Mouse (Mus musculus): ENCODE measurements around the gene Hoxc8.

Gene Hoxc8

DNA sequence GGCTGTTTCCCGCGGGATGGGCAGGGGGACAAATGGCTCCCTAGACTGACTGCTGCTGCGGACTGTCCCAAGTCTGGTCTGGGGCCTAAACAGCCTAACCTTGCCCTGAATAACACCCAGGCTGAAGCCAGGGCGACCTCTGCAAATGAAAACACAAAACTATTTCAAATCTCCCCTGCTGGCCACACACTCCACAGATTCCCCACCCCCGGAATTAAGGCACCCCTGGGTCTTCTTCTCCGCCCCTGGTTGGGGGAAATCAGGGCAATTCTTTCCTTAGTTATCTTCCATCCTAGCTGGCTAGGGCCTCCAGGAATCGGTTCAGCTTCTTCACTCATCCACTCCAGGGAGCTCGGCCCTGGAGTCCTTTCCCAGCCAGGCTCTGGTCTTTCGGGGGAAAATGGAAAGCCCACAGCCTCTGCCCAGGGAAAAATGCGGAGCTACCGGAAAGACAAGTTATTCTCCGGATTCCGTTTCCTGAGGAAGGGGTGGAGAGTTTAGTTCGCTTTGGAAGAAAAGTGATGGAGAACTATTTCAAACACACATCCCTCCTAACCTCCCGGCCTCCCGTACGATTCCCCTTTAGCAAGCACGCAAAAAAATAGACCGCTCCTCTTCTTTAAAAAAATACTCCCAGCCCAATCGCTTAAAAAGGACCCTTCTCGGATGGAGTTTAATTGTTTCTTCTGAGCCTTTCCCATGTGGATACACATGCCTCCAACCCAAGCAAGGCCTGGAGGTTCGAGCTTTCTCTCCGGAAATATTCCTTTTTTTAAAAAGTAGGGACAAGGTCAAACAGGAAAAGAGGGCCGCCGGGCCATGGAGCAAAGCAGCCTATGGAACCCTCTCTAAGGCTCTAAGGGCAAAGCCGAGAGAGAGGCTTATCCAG lies 25.2 kb upstream of the Hoxc8 start:
- DNase-seq (ENCODE audit: low read depth) = no peak

- no peak for DNase-seq (ENCODE audit: low read depth)
These were observed 24.3 kb upstream of the Hoxc8 start for GRCm38 (mm10) chr15:102965892-102966775.

DNA sequence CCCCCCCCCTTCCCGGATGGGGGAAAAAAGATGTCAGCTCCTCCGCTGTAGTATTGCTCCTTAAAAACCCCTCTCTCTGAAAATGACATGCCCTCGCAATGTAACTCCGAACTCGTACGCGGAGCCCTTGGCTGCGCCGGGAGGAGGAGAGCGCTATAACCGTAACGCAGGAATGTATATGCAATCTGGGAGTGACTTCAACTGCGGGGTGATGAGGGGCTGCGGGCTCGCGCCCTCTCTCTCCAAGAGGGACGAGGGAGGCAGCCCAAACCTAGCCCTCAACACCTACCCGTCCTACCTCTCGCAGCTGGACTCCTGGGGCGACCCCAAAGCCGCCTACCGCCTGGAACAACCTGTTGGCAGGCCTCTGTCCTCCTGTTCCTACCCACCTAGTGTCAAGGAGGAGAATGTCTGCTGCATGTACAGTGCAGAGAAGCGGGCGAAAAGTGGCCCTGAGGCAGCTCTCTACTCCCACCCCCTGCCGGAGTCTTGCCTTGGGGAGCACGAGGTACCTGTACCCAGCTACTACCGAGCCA lies 23.6 kb upstream of the Hoxc8 start, which contains the start of gene Hoxc10:
Gene Hoxc10, plus strand, starts transcription at position 21 of the 536 bp plus-strand sequence.
- DNase-seq (ENCODE audit: low read depth) = no peak

DNA sequence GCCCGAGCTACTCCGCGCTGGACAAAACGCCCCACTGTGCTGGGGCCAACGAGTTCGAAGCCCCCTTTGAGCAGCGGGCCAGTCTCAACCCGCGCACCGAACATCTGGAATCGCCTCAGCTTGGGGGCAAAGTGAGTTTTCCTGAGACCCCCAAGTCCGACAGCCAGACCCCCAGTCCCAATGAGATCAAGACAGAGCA lies 23.2 kb upstream of the Hoxc8 start, which contains the start of gene Hoxc5:
Gene Hoxc5, plus strand, starts transcription at position 132 of the 199 bp plus-strand sequence.
- DNase-seq (ENCODE audit: low read depth) = no peak

DNA sequence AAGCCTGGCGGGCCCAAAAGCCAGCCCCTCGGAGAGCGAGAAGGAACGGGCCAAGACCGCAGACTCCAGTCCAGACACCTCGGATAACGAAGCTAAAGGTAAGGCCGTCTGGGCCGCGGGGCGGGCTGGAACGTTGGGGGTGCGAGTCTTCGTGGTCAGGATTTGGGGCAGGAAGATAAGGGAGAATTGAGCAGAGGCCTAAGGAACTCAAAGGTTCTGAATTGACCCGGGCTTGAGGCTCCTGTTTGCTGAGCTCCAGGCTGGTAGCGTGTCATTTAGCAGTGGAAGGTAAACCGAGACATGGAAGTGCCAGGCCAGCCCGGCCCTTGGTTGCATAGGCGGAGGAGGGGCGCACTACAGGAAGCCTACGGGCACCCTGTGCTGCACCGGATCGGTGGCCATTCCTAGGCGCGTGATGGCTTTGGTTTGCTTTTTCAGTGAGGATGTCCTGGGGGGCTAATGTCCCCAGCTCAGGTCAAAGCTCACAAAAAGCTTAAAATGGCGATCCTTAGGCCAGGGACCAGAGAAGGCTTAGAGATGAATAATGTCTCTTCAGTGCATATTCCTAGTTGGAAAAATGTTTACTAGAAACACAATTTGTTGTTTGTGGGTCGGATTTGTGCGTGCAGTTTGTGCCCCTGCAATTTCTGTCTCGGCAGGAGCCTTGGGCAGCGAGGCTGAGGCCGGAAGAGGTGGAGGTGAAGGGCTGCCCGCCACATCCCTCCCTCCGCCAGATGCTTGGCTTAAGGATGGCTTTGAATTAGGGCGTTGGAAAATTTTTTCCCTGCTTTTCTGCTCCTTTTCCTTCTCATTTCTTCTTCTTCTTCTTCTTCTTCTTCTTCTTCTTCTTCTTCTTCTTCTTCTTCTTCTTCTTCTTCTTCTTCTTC lies 22.7 kb upstream of the Hoxc8 start:
- no peak for DNase-seq (ENCODE audit: low read depth)

- DNase-seq (ENCODE audit: low read depth) = no peak
These were observed 21.1 kb upstream of the Hoxc8 start for GRCm38 (mm10) chr15:102969296-102969695.

DNA sequence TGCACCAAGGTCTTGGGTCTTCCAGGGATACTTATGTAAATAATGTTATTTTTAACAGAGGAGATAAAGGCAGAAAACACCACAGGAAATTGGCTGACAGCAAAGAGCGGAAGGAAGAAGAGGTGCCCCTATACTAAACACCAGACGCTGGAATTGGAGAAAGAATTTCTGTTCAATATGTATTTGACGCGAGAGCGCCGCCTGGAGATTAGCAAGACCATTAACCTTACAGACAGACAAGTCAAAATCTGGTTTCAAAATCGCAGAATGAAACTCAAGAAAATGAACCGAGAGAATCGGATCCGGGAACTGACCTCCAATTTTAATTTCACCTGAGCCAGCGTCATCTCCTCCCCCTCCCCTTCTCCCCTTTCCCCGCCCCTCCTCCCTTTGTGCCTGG lies 19.7 kb upstream of the Hoxc8 start:
- no peak for DNase-seq (ENCODE audit: low read depth)

DNA sequence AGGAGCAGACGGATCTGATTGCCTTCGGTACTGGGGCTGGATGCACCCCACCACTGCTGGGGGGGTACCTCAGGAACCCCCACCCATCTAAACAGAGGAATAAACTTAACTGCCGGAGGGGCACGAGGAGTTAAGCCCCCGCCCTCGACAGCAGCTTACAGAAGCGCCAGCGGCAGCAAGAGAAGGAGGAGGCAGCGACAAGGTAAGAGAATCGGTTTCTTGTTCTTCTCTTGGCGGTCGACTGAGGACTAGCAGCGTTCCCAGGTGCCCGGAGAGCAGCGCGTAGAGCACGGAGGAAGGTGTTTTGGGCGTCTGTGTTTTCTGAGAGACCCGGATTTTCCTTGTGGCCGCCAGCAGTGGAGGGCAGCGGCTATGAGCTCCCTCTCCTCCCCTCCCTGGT lies 18.2 kb upstream of the Hoxc8 start:
- no peak for DNase-seq (ENCODE audit: low read depth)

- no peak for DNase-seq (ENCODE audit: low read depth)
These were observed 17.7 kb upstream of the Hoxc8 start for GRCm38 (mm10) chr15:102972753-102973152.

GRCm38 (mm10) chr15:102975034-102975433 lies 15.4 kb upstream of the Hoxc8 start:
- DNase-seq (ENCODE audit: low read depth) = no peak

DNA sequence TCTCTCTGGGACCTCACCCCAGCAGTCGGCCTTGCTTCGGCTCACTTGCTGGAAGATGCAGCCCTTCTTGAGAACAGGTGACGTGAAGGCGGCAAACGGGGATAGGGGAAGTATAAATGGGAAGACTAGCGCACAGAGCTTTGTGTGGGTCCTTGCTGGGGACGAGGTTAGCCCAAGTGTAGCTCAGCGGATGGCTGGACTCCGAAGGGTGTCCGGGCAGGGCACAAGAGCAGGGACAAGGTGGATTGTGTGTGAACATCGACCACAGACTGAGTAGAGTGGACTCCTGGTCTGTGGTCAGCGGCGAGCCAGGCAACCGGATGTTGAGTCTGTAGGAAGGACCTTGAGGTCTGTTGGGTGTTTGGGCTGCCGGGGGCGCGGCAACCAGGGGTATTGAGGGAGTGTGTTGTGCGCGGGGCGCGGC lies 14.7 kb upstream of the Hoxc8 start:
- no peak for DNase-seq (ENCODE audit: low read depth)

GRCm38 (mm10) chr15:102976171-102976570 lies 14.2 kb upstream of the Hoxc8 start, which contains the start of gene Hoxc9:
Hoxc9 (plus strand) TSS chr15:102976439.
- no peak for DNase-seq (ENCODE audit: low read depth)

DNA sequence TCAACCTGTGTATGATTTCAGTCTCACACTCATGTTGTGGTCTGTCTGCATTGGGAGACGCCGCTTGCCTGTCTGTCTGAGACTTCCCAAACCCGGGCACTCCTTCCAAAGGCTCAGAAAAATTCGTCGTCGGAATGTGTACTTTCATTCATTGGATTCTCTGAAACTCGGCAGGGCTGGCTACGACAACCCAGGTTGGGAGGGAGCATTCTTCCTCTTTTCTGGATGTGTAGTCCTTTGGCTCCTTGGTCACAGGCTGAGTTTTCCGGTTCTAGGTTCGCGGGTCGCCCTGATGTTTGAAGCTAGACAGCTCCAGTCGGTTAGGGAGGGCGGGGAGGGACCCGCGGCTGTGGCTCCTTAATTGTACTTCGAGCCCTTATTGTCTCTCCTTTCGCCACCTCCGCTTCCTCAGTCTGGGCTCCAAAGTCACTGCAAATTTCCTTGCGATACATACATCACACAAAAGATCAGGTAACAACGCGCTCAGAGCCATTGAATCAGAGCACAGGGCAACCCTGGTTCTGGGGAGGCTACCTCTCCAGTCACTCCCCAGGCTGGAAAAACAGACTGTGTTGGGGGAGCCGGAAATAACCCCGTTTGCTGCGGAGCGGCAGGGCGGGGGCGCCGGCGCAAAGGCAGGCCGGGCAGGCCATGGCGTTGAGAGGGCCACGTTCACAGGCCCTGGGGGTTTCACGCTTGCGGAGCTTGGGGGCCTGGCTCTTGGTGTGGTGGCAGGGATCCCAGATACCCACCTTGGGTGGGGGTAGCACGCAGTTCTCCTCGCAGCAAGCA lies 13.6 kb upstream of the Hoxc8 start:
- no peak for DNase-seq (ENCODE audit: low read depth)

DNA sequence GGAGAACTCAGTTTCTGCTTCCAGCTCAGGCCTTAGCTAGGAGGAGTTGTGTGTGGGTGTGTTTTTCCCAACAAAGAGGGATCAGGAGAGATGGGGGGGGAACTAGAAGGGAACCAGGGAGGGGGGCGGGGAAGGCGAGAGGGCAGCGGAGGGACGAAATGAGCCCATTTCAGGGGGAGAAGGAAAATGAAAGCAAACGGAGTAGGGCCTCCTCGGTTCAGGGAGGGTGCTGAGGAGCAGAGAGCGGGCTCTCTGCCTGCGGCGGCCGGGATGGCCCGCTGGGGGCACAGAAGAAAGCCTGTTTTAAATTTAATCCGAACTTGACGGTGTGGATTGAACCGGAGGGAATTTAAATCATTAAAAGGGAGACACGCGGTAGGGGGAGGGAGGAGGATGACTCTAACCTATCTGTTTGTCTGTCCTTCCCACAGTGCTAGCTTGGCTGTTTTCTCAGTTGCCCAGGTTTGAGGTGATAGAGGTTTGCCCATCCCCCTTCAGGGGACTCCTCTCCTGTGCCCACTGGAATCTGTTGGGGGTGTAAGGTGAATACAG lies 12.9 kb upstream of the Hoxc8 start:
- DNase-seq (ENCODE audit: low read depth) = no peak

DNA sequence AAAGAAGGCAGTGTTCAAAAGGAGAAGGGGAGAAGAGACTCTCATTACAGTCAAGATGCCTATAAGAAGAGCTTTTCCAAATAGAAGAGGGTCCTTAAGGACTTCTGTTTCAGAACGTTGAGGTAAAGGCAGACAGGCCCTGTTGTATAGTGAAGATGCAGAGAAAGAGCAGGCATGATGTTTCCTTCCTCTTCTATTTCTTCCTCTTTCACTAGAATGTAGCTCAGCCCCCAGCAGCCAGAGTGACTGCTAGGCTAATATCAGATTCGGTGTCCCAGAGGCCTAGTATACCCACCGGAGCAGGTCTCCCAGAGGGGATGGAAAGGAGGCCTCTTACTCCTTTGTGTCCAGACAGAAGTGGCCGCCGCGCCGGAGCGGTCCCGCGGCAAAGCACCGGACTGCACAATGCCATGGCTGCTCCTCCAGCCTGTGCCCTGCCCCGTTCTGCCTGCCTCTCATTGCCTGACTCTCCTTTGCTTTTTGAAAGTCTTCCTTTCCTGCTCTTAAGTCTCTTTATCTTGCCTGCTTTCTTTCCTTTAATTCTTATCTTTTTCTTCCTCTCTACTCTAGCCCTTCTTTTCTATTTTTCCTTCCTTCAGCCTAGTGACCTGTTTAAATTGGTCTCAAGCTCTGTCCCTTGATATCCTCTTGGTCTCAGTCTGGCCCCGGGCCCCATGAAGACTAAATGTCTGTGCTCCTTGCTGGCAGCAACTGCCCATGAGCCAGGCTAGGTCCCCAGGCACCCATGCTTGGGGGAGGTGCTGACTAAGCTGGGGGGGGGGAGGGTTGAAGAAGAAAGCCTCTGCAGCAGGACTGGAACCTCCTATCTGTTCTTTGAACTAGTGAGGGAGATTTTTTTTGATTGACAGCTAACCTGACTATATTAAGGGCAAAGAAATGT lies 11.5 kb upstream of the Hoxc8 start:
- DNase-seq (ENCODE audit: low read depth) = no peak

DNA sequence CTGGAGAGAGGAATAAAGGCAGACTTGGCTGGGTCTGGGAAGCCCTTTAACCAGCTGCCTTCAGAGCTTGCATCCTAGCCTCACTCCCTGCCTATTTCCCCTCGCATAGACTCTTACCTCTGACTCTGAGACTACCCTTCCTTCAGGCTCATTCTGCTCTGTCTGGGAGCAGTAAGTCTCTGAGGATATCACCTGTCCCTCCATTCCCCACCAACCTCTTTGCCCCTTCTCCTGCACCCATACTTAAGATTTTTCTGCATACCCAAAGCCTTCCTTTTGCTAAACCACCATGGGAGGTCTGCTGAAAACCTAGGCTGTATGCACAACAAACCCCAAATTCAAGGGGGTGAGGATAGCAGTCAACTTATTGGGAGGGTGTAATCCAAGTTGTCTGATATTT lies 10.5 kb upstream of the Hoxc8 start:
- no peak for DNase-seq (ENCODE audit: low read depth)

DNA sequence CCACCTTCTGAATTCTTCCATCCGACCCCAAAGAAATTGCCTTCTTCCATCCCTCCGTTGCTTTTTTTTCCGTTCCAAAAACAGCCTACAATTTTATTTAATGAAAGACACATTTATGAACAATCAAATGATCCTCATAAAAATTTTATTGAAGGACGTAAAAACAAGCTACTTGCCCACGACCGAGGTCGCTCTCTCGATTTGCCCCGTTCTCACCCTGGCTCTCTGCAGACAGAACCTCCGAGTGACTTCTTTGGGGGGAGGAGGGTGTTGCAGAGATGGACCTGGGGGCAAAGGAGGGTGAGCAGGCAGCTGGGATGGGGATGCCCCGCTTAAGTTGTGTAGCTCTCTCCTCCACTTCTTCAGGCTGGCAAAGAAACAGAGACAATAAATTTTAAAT lies 10.1 kb upstream of the Hoxc8 start:
- no peak for DNase-seq (ENCODE audit: low read depth)

DNA sequence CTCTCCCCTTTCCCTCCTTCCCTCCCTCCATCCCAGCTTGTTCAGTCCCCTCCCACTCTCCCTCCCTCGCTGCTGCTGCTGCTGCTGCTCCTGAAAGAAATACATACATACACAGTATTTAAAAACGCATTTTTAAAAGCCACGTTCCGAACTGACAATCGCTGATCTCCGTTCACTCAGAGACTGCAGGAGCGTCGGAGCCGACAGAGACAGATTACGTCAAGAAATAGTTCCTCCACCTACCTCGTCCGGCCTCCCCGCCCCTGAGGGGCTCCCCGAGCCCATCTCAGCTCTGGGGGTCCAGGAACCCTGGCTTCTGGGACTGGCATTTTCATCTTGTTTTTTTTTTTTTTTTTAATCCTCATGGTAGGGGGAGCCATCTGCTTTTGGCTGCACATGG lies 9.5 kb upstream of the Hoxc8 start:
- no peak for DNase-seq (ENCODE audit: low read depth)

DNA sequence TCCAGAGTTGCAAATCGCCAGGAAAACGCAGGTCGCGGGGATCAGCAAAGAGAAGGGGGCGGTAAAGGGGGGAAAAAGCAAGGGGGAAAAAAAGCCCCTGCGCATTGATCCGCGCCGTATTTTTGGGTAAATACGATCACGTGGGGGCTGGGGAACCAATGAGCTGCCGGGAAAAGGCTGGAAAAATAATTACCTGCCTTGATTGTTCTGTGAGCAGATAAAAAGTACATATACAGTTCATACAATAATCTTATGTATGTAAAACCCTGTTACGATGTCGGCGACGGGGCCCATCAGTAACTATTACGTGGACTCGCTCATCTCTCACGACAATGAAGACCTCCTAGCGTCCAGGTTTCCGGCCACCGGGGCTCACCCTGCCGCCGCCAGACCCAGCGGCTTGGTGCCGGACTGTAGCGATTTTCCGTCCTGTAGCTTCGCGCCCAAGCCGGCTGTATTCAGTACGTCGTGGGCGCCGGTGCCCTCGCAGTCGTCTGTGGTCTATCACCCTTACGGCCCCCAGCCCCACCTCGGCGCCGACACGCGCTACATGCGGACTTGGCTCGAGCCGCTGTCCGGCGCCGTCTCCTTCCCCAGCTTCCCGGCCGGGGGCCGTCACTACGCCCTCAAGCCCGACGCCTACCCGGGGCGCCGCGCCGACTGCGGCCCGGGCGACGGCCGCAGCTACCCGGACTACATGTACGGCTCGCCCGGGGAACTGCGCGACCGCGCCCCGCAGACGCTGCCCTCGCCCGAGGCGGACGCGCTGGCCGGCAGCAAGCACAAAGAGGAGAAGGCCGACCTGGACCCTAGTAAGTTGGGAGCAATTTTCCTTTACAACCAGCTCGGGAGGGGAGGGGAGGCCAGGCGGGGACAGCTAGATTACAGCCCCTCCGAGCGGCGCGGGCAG lies 8.8 kb upstream of the Hoxc8 start:
- DNase-seq (ENCODE audit: low read depth) = no peak
